Mouse (Mus musculus): Measurements from ENCODE around the gene Tex2.

Tex2 gene

DNA sequence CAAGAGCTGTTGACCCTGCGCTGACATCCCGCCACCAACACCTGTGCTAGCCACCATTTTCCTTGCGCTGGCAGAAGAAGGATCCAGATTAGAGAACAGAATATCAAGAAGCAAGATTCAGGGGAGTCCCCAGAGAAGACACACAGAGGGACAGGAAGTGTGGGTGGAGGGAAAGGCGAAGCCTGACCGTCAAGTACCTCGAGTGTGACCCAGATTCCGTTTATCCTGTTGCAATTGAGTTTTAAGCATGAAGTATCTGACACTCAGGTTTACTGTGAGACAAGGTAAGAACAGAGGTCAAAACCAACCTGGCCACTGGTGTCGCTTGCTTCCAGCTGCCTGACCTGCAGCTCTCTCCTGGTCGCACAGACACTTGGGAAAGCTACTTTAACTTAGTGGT, 68.3 kb downstream of the Tex2 start:
- DNase-seq (ENCODE audit: low spot score in 2 of 2) = no peak

- no peak for DNase-seq (ENCODE audit: low spot score in 2 of 2)
Measured at GRCm38 (mm10) chr11:106544133-106544532, 69.1 kb downstream of the Tex2 start.

GRCm38 (mm10) chr11:106543006-106543405, 70.2 kb downstream of the Tex2 start:
- no peak for DNase-seq (ENCODE audit: low spot score in 2 of 2)

- DNase-seq (ENCODE audit: low spot score in 2 of 2) = no peak
Measured at GRCm38 (mm10) chr11:106542385-106542784, 70.8 kb downstream of the Tex2 start.

DNA sequence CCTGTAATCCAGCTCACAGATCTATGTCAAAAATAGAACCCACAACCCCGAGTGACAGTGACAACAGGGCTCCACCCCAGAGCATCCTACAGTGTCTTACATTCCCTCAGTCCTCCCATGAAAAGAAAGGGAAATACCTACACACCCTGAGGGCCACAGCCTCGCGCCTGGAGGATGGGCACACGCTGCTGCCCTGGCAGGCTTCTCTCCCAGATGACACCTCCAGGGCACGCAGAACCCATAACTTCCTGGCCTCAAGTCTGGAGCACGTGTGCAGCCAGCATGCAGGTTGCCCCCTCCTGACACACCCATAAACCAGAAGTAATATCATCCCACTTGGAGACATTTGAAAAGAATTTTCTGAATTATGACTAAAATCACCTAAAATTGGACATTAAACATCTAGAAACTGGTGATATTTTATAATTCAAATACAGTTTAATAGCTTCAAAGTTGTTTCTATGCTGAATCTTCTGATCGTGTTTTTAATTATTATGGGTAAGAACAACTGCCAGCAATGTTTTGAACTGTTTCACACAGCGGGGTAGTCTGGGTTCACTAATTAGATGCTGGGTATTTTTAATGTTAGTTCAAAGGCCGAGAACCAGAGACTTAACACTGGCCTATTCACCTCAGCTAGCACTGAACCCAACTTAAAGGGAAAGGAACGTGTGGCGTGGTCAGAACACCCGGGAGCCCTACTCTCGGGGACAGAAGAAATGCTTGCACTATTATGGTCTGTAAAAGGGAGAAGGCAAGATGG, 72.5 kb downstream of the Tex2 start:
- DNase-seq (ENCODE audit: low spot score in 2 of 2) = no peak

DNA sequence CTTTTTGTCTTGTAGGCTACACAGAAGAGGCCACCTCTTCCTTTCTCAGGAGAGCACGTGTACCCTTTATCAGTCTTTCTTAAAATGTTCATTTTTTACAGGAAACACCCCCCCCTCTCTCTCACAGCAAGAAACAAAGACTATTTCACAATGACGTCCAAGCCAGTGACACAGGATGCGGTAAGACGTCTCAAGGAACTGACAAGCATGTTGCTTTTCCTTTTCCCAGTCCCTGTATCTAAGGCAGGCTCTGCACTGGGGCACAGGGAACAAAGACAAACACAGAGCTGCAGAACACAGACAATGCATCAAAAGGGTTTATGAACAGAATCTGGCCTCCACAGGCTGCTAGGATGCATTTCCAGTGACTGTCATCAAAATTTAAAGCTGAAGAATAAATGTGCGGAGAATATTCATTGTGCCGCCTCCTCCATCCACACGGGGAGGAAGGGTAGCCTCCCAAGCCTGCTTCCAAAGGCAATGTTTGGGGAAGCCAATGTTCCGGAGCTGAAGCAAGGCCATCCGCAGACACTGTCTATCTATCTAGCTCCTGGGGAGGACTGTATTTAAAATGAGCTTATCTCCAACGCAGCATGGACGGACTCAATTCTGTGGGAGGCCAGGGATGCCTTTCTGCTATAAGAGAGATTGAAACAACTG, 76.8 kb downstream of the Tex2 start:
- no peak for DNase-seq (ENCODE audit: low spot score in 2 of 2)

GRCm38 (mm10) chr11:106535660-106536252, 77.5 kb downstream of the Tex2 start:
- no peak for DNase-seq (ENCODE audit: low spot score in 2 of 2)

GRCm38 (mm10) chr11:106532248-106532790, 80.9 kb downstream of the Tex2 start:
- no peak for DNase-seq (ENCODE audit: low spot score in 2 of 2)

- DNase-seq (ENCODE audit: low spot score in 2 of 2) = no peak
Measured at GRCm38 (mm10) chr11:106529786-106530185, 83.4 kb downstream of the Tex2 start.

DNA sequence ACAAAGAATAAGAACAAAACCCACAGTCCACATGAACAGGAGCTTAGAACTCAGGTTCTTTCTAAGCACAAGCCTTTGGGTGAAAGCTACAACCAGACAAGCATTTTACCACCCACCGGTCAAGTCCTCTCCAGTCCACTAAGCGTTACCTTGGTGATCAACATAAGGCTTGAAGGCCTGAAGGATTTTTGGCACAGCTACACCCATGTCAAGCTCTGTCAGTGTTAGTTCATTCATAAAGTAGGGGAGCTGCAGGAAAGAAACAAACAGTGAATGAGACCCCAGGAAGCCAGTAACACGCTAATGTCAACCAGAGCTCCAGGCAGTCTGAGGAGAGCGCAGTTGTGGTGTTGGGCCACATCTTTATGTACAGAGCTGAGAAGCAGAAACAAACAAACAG, 84.1 kb downstream of the Tex2 start:
- no peak for DNase-seq (ENCODE audit: low spot score in 2 of 2)

GRCm38 (mm10) chr11:106527926-106528325, 85.3 kb downstream of the Tex2 start:
- no peak for DNase-seq (ENCODE audit: low spot score in 2 of 2)

- no peak for DNase-seq (ENCODE audit: low spot score in 2 of 2)
Measured at GRCm38 (mm10) chr11:106527147-106527821, 85.9 kb downstream of the Tex2 start.

- DNase-seq (ENCODE audit: low spot score in 2 of 2) = no peak
Measured at GRCm38 (mm10) chr11:106522538-106522937, 90.7 kb downstream of the Tex2 start.

DNA sequence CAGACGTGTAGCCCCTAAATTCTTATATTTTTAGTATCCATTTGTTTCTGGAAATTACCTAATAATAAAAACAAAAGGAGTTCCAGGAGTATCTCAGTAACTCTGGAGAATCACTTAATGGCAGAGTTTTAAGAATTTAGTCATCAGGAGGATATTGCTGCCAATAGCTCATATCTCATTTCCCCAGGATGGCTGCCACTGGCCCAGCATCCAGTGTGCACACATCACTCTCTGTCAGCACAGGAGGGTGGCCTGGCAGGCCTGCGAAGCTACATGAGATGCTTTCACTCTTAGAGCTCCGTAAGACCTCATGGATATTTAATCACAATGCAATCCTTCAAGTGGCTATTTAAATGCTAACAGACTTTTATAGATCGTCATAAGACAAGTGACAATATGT, 91.6 kb downstream of the Tex2 start:
- DNase-seq (ENCODE audit: low spot score in 2 of 2) = no peak

GRCm38 (mm10) chr11:106520404-106520803, 92.8 kb downstream of the Tex2 start:
- no peak for DNase-seq (ENCODE audit: low spot score in 2 of 2)

DNA sequence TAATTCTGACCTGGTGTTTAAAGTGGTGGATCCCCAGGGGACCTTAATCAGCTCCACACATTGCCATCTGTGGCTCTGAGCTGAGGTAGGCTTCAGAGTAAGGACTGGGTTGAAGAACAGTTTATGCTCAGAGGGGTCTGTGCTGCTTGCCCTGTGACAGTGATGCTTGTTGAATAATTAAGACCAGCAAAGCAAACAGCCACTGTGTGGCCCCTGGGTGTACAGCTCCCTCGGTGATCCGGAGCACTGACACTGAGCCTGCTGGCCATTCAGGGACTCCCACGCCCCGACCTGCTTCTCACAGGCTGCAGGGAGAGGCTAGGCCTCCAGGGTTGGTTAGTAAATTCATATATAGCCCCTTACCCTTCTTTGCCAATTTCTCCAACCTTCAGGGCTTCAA, 93.7 kb downstream of the Tex2 start:
- no peak for DNase-seq (ENCODE audit: low spot score in 2 of 2)

DNA sequence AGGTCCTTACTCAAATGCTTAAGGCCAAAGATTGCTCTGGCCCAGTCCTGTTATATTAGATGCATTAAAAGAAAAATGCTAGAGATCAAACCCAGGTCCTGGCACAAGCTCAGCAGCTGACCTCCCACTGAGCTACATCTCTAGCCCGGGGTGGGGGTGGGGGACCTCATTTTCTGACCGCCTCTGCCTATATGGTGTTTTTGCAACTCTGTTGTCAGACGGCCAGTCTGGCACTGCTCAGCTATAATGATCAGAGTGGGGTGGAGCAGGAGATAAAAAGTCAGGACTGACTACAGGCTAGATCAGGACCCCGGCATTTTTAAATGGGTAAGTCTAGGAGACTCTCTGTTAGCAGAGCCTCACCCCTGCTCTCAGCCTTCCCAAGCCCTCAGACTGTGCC, 94.8 kb downstream of the Tex2 start:
- DNase-seq (ENCODE audit: low spot score in 2 of 2) = no peak

- no peak for DNase-seq (ENCODE audit: low spot score in 2 of 2)
Measured at GRCm38 (mm10) chr11:106515079-106515745, 98.0 kb downstream of the Tex2 start.

DNA sequence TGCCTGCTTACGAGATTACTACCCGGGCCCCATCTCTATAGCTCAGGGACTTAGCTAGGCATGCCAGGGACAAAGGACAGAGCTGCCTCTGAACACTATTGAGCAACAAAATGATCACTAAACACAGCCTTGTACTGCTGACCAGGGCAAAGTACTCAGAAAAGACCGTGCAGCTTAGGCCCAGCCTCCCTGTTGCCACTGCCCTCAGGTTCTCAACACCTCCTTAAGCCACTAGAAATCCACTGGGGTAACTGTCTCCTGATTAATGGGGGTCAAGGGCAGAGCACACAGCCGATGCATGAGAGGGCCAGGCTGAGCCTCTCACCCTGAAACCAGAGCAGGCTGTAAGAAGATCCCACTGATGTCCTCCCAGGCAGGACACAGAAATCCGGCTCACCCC, 98.8 kb downstream of the Tex2 start:
- no peak for DNase-seq (ENCODE audit: low spot score in 2 of 2)

DNA sequence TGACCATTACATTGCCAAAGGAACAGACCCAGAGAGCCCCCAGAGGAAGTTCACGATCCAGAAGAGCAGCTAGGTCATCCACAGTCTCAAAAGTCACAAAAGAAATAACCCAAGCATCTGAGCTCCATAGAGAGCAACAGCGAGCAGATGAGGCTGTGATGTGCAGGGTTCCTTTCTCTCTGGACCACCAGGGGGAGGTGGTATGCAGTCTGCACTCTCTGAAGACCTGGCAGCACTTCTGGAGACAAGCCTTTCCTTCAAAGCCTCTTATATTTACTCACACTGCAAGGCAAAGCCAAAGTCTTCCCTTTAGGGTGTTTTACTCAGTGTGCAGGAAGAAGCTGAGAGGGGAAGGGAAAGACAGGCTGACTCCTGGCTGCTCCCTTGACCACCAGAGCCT, 100.1 kb downstream of the Tex2 start:
- DNase-seq (ENCODE audit: low spot score in 2 of 2) = peak; percentile 9 to 43

- DNase-seq (ENCODE audit: low spot score in 2 of 2) = no peak
Measured at GRCm38 (mm10) chr11:106512006-106512390, 101.2 kb downstream of the Tex2 start.

All from urinary bladder, postnatal 36 days (tissue).